Mouse (Mus musculus) ES-Bruce4 (cell line): ENCODE data around the gene Gprc5b. TPM values are rescaled to one million over a fixed set of nuclear protein-coding genes. Genes with fewer than 3 reads are reported as not detected.

ENCODE experiments used
- H3K27ac ChIP-seq: 2 replicates; pipeline ENCODE4 v1.5.1; 2012; ENCODE audit warnings: low read length, inconsistent platforms; ENCODE audit not compliant: insufficient read depth
- H3K27me3 ChIP-seq: 2 replicates; pipeline ENCODE4 v1.6.1; 2012; ENCODE audit warnings: mild to moderate bottlenecking, low read length, inconsistent platforms; ENCODE audit not compliant: control insufficient read depth, poor library complexity, insufficient read depth, severe bottlenecking
- H3K36me3 ChIP-seq: 2 replicates; pipeline ENCODE4 v1.6.1; 2012; ENCODE audit warnings: inconsistent platforms, mild to moderate bottlenecking, low read length, moderate library complexity; ENCODE audit not compliant: control insufficient read depth, poor library complexity, insufficient read depth, severe bottlenecking
- H3K4me1 ChIP-seq: one replicate; pipeline ENCODE4 v1.8.1; 2011; ENCODE audit warnings: low read length; ENCODE audit not compliant: control insufficient read depth, insufficient read depth
- H3K4me3 ChIP-seq: 2 replicates; pipeline ENCODE4 v1.5.1; 2011; ENCODE audit warnings: low read depth, mild to moderate bottlenecking, low read length
- H3K9ac ChIP-seq: 2 replicates; pipeline ENCODE4 v1.6.1; 2012; ENCODE audit warnings: low read depth, mild to moderate bottlenecking, inconsistent platforms; ENCODE audit not compliant: poor library complexity, severe bottlenecking
- H3K9me3 ChIP-seq: replicated peaks from 2 replicates; pipeline ENCODE4 v1.6.1; 2012; ENCODE audit warnings: mild to moderate bottlenecking, low read length, inconsistent platforms; ENCODE audit not compliant: control insufficient read depth, poor library complexity, insufficient read depth, severe bottlenecking
- CTCF ChIP-seq: IDR thresholded peaks from one replicate; pipeline ENCODE4 v1.8.1; 2011; ENCODE audit warnings: low read depth, low read length
- EP300 ChIP-seq: IDR thresholded peaks from 2 replicates; pipeline ENCODE4 v1.6.1; 2011; ENCODE audit warnings: low read depth, low read length; ENCODE audit not compliant: insufficient read depth
- POLR2A ChIP-seq: IDR thresholded peaks from one replicate; pipeline ENCODE4 v1.8.1; 2011; ENCODE audit warnings: low read length; ENCODE audit not compliant: insufficient read depth
- polyA plus RNA-seq: library from polyadenylated mRNA; stranded (reverse); fragments of >200 nt; gene quantifications from 2 replicates; pipeline ENCODE4 v1.2.4, GENCODE M21; 2011; ENCODE audit warnings: low read depth; ENCODE audit not compliant: missing spikeins, insufficient read depth, insufficient read length

Gprc5b gene
- polyA plus RNA-seq, 1 experiment, result 15.7 TPM

DNA sequence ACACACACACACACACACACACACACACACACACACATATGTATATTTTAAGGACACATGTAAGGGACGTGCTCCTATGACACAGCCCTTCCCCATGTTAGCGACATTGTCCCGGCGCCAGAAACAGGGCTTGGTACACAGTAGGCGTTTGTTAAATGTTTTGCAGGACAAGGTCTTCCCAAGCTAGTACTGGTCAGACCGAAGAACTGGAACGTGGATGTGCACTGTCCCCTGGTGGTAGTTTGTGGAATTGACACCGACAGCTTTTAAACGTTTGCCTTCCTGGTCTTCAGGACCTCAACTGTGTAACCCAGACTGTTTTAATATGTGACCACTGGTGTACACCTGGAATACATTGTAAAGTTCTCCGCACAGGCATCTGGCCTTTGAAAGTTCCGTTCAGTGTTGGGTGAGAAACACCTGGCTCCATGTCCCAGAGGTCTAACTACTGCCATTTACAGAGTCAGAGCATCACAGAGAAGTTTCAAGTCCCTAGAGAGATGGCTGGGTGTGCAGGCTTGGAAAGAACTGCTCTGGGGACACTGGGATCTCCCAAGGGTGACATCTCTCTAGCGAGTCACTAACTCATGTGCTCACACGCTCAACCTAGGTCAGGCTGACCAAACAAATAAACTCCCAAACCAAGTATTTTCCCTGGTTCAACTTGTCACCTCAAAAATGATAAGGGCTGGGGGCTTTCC, 1.3 kb upstream of the Gprc5b start:
- H3K4me3 ChIP-seq, result no peak overlapping the region
- H3K9me3 ChIP-seq, result no peaks in the 10 kb centered on the region
- H3K4me1 ChIP-seq, result peaks cover 3% of the 10 kb centered on the region
- no peak overlapping the region for H3K27ac ChIP-seq
- H3K36me3 ChIP-seq, result no peaks in the 10 kb centered on the region
- no peak overlapping the region for H3K9ac ChIP-seq
- H3K27me3 ChIP-seq, result peaks cover 8% of the 10 kb centered on the region
- TF ChIP-seq CTCF (peak; percentile 79), POLR2A (no peak)

GRCm38 (mm10) chr7:118995671-118996070, 660 bp upstream of the Gprc5b start:
- TF ChIP-seq CTCF, result no peak
- no peak for TF ChIP-seq POLR2A
- no peak for TF ChIP-seq EP300
- H3K27me3 ChIP-seq, result peaks cover 8% of the 10 kb centered on the region
- no peaks in the 10 kb centered on the region for H3K9me3 ChIP-seq
- no peak overlapping the region for H3K27ac ChIP-seq
- H3K36me3 ChIP-seq, result no peaks in the 10 kb centered on the region
- H3K4me1 ChIP-seq, result peaks cover 6% of the 10 kb centered on the region
- H3K9ac ChIP-seq, result no peak overlapping the region
- peak overlapping the region; percentile 65 for H3K4me3 ChIP-seq

- Histone ChIP-seq H3K4me1 (peaks cover 8% of the 10 kb centered on the region), H3K4me3 (peak overlapping the region; percentile 86), H3K9ac (peak overlapping the region; percentile 88), H3K27me3 (peaks cover 8% of the 10 kb centered on the region), H3K36me3 (no peaks in the 10 kb centered on the region), H3K27ac (no peak overlapping the region), H3K9me3 (no peaks in the 10 kb centered on the region)
- no peak for TF ChIP-seq EP300
- TF ChIP-seq POLR2A, result no peak
- no peak for TF ChIP-seq CTCF
Observed at GRCm38 (mm10) chr7:118994231-118994842, 674 bp downstream of the Gprc5b start.

DNA sequence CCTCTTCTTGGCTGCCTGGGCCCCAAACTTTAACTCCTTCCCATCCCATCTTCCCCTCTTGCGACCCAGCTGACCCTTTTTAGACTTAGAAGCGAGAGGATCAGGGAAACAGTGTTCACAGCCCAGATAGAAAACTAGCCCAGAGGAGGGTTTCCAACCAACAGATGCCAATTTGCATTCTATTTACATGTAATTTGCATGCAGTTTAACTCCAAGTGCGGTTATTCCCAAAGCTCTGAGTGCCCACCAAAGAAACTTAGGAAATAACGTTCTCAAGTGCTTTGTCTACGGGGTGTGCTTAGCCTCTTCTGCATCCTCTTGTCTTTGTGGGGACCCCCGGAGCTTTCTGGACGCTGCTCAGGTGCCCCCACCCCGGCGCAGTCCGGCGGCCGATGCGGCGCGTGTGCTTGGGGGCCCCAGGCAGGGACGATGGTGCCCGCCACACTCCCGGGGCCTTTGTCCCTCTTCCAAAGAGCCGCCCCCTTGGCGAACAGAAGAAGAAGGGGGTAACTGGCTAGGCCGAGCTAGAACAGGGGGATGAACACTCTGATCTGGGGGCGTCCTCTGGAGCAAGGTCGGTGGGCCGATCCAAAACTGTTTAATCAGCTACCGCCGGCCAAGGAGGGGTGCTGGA, 1.3 kb downstream of the Gprc5b start:
- Histone ChIP-seq H3K9ac (peak overlapping the region; percentile 88), H3K36me3 (no peaks in the 10 kb centered on the region), H3K4me1 (peaks cover 8% of the 10 kb centered on the region), H3K9me3 (no peaks in the 10 kb centered on the region), H3K27me3 (peaks cover 8% of the 10 kb centered on the region), H3K4me3 (peak overlapping the region; percentile 86), H3K27ac (no peak overlapping the region)
- TF ChIP-seq POLR2A (no peak), EP300 (no peak), CTCF (no peak)

DNA sequence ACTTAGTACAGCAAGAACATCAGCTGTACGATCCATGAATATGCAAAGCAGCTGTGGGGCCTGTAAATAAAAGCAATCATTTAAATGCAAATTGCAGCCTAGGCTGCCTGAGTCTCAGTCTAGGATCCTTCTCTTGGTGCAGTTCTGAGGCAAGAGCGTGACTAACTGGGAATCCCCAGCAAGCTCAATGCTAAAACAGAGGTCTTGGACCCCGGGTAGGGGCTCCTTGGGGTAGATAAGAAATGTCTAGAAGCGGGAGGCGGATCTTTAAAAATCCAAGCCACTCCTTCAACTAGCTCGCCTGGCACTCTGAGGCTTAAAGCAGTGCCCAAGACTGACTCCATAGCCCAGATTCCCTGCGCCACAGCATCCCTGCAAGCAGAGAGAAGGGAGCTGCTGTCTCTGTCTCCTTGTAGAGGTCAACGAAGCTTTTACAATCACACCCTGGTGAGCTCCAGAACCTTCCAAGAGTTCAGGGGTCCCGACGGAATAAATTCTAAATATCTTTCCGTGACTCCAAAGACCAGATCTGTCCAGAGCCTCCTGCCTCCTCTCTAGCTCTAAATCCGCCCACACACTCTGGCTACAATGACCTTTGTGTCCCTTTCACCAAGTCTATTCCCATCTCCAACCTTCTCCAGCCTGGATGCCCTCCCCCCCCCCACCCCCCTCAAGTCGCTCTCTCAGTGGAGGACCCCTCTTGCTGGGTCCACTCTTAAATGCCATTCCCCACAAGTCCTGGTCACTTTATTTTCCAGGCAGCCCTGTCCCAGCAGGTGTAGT, 2.2 kb downstream of the Gprc5b start:
- peaks cover 8% of the 10 kb centered on the region for H3K27me3 ChIP-seq
- no peaks in the 10 kb centered on the region for H3K36me3 ChIP-seq
- peak overlapping the region; percentile 23; the same call in 1 of the 2 replicates for H3K4me3 ChIP-seq
- no peaks in the 10 kb centered on the region for H3K9me3 ChIP-seq
- H3K4me1 ChIP-seq, result peaks cover 8% of the 10 kb centered on the region
- TF ChIP-seq EP300 (no peak), POLR2A (no peak), CTCF (no peak)
- H3K9ac ChIP-seq, result peak overlapping the region; percentile 31; the same call in 1 of the 2 replicates
- no peak overlapping the region; the same call in 1 of the 2 replicates for H3K27ac ChIP-seq
